Mouse (Mus musculus): ENCODE data around the gene Jpt2. TPM values are rescaled to one million over a fixed set of nuclear protein-coding genes. Genes with fewer than 3 reads are reported as not detected.

Jpt2 gene
- total and polyA plus RNA-seq, 3 experiments: 35.5 to 40.9 TPM; not detected in 1

DNA sequence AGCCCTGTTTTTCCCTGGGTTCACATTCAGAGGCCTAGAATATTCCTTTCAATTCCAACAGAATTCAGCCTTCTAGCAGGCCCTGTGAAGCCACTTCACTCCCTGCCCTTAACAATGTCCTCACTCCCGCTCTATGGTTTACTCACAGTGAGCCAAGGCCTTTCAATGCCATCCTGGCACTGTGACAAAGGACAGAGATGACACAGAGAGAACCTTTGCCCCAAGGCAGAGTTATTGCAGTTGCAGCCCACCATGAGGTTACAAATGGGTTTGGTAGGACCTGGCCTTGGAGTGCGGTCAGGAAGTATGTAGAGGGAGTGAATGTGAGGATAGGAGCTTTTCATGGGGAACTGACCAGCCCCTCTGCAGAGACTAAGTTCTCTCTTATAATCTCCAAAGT, 52.9 kb downstream of the Jpt2 start:
- H3K4me1 ChIP-seq (ENCODE audit: control insufficient read depth in 1 of 2, insufficient read depth in 2 of 2, low read length in 2 of 2): peaks cover 2 to 5% of the 10 kb centered on the region in 2 experiments; a peak in 3 of 4 replicates
- H3K4me3 ChIP-seq (ENCODE audit: control insufficient read depth in 1 of 2, insufficient read depth in 1 of 2, low read depth in 2 of 2, low read length in 2 of 2): no peak overlapping the region
- peaks cover 6 to 12% of the 10 kb centered on the region in 2 experiments for H3K36me3 ChIP-seq (ENCODE audit: control insufficient read depth in 1 of 2, insufficient read depth in 2 of 2, low read length in 2 of 2)
- no peak overlapping the region for H3K27ac ChIP-seq (ENCODE audit: control insufficient read depth, low read depth, low read length)
- H3K9ac ChIP-seq (ENCODE audit: control insufficient read depth, low read depth, low read length, poor library complexity, severe bottlenecking): no peak overlapping the region
- TF ChIP-seq CTCF (IDR thresholded peaks at IDR 0.05 in 2 of 3, conservative IDR thresholded peaks at IDR 0.05 in 1 of 3; ENCODE audit: control insufficient read depth in 1 of 3, insufficient read depth in 1 of 3, low read depth in 2 of 3, low read length in 3 of 3, poor library complexity in 1 of 3, severe bottlenecking in 1 of 3): no peak
- TF ChIP-seq USF2 (IDR thresholded peaks at IDR 0.05; ENCODE audit: borderline replicate concordance in 1 of 2, insufficient read depth in 1 of 2, low read depth in 1 of 2, low read length in 2 of 2): no peak
- TF ChIP-seq ETS1 (IDR thresholded peaks at IDR 0.05; ENCODE audit: low read depth, low read length): no peak
- no peak for TF ChIP-seq KAT2A (conservative IDR thresholded peaks at IDR 0.05; ENCODE audit: low read depth, low read length)
- no peak for TF ChIP-seq MAZ (IDR thresholded peaks at IDR 0.05; ENCODE audit: low read depth, low read length)
- TF ChIP-seq TBP (IDR thresholded peaks at IDR 0.05; ENCODE audit: low read depth, low read length): no peak
- no peak for TF ChIP-seq POLR2A (IDR thresholded peaks at IDR 0.05; ENCODE audit: control insufficient read depth in 1 of 2, insufficient read depth in 1 of 2, low read depth in 1 of 2, low read length in 2 of 2, poor library complexity in 1 of 2)
- TF ChIP-seq GATA1 (IDR thresholded peaks at IDR 0.05; ENCODE audit: low read depth, low read length): no peak
- no peak for TF ChIP-seq SMC3 (IDR thresholded peaks at IDR 0.05; ENCODE audit: low read depth, low read length)
- no peak for TF ChIP-seq ZMIZ1 (IDR thresholded peaks at IDR 0.05; ENCODE audit: low read depth, low read length)
- TF ChIP-seq HCFC1 (IDR thresholded peaks at IDR 0.05; ENCODE audit: low read depth, low read length): no peak
- no peak for TF ChIP-seq SIN3A (IDR thresholded peaks at IDR 0.05; ENCODE audit: low read length)
- no peak for TF ChIP-seq BHLHE40 (IDR thresholded peaks at IDR 0.05; ENCODE audit: borderline replicate concordance, low read depth, low read length)
- no peak for TF ChIP-seq NELFE (IDR thresholded peaks at IDR 0.05; ENCODE audit: low read depth, low read length)
- TF ChIP-seq E2F4 (IDR thresholded peaks at IDR 0.05; ENCODE audit: borderline replicate concordance, low read depth, low read length): no peak
- TF ChIP-seq CHD1 (IDR thresholded peaks at IDR 0.05; ENCODE audit: low read depth, low read length): no peak
- no peak for TF ChIP-seq ELF1 (IDR thresholded peaks at IDR 0.05; ENCODE audit: low read depth, low read length)
- no peak for TF ChIP-seq POLR2AphosphoS2 (IDR thresholded peaks at IDR 0.05; ENCODE audit: low read length)
- TF ChIP-seq USF1 (IDR thresholded peaks at IDR 0.05; ENCODE audit: low read depth, low read length): no peak
- no peak for TF ChIP-seq MAX (IDR thresholded peaks at IDR 0.05; ENCODE audit: low read length)
- H3K79me2 ChIP-seq (ENCODE audit: control insufficient read depth, insufficient read depth, low read length, poor library complexity): no peaks in the 10 kb centered on the region
- no peaks in the 10 kb centered on the region for H3K27me3 ChIP-seq (ENCODE audit: control insufficient read depth in 1 of 2, insufficient read depth in 2 of 2, low read length in 2 of 2)
- no peaks in the 10 kb centered on the region for H3K9me3 ChIP-seq (replicated peaks; ENCODE audit: insufficient read depth, low read length)
- DNase-seq (ENCODE audit: low read depth, low spot score): no peak

GRCm38 (mm10) chr17:24903767-24904166, 56.7 kb downstream of the Jpt2 start:
- peaks cover 2 to 7% of the 10 kb centered on the region in 2 experiments; a peak in 3 of 4 replicates for H3K4me1 ChIP-seq (ENCODE audit: control insufficient read depth in 1 of 2, insufficient read depth in 2 of 2, low read length in 2 of 2)
- TF ChIP-seq MYB (IDR thresholded peaks at IDR 0.05; ENCODE audit: low read depth, low read length) (no peak), GATA1 (IDR thresholded peaks at IDR 0.05; ENCODE audit: low read depth, low read length) (no peak), TBP (IDR thresholded peaks at IDR 0.05; ENCODE audit: low read depth, low read length) (no peak), KAT2A (conservative IDR thresholded peaks at IDR 0.05; ENCODE audit: low read depth, low read length) (no peak), ETS1 (IDR thresholded peaks at IDR 0.05; ENCODE audit: low read depth, low read length) (no peak), POLR2AphosphoS5 (IDR thresholded peaks at IDR 0.05; ENCODE audit: borderline replicate concordance, low read depth, low read length) (no peak), TAL1 (IDR thresholded peaks at IDR 0.05; ENCODE audit: low read length) (no peak), ZKSCAN1 (IDR thresholded peaks at IDR 0.05; ENCODE audit: low read depth, low read length) (no peak), RCOR1 (IDR thresholded peaks at IDR 0.05; ENCODE audit: low read depth, low read length) (no peak), E2F4 (IDR thresholded peaks at IDR 0.05; ENCODE audit: borderline replicate concordance, low read depth, low read length) (no peak), SMC3 (IDR thresholded peaks at IDR 0.05; ENCODE audit: low read depth, low read length) (no peak), USF1 (IDR thresholded peaks at IDR 0.05; ENCODE audit: low read depth, low read length) (no peak), ZMIZ1 (IDR thresholded peaks at IDR 0.05; ENCODE audit: low read depth, low read length) (no peak), MAZ (IDR thresholded peaks at IDR 0.05; ENCODE audit: low read depth, low read length) (no peak), NELFE (IDR thresholded peaks at IDR 0.05; ENCODE audit: low read depth, low read length) (no peak), EP300 (IDR thresholded peaks at IDR 0.05; ENCODE audit: low read depth in 1 of 2, low read length in 2 of 2) (no peak), ELF1 (IDR thresholded peaks at IDR 0.05; ENCODE audit: low read depth, low read length) (no peak), NRF1 (IDR thresholded peaks at IDR 0.05; ENCODE audit: insufficient read depth, low read depth, low read length, poor library complexity, severe bottlenecking) (no peak)
- DNase-seq (ENCODE audit: low read depth, low spot score): no peak
- no peaks in the 10 kb centered on the region for H3K27me3 ChIP-seq (ENCODE audit: control insufficient read depth in 1 of 2, insufficient read depth in 2 of 2, low read length in 2 of 2)
- H3K4me3 ChIP-seq (ENCODE audit: control insufficient read depth in 1 of 2, insufficient read depth in 1 of 2, low read depth in 2 of 2, low read length in 2 of 2): no peak overlapping the region
- H3K9me3 ChIP-seq (replicated peaks; ENCODE audit: insufficient read depth, low read length): no peaks in the 10 kb centered on the region
- no peak overlapping the region for H3K9ac ChIP-seq (ENCODE audit: control insufficient read depth, low read depth, low read length, poor library complexity, severe bottlenecking)
- peaks cover 2 to 9% of the 10 kb centered on the region in 2 experiments for H3K36me3 ChIP-seq (ENCODE audit: control insufficient read depth in 1 of 2, insufficient read depth in 2 of 2, low read length in 2 of 2)
- H3K79me2 ChIP-seq (ENCODE audit: control insufficient read depth, insufficient read depth, low read length, poor library complexity): no peaks in the 10 kb centered on the region
- no peak overlapping the region for H3K27ac ChIP-seq (ENCODE audit: control insufficient read depth, low read depth, low read length)
